Mouse (Mus musculus) kidney, postnatal 10 days (tissue): Measurements from ENCODE around the gene Ubap1.
A peak's percentile ranks its signal among the peaks of the same experiment; 100 is the strongest.

Source experiments
- DNase-seq: peaks from one replicate; pipeline ENCODE4 v3.0.0; 2021; ENCODE audit warnings: mixed read lengths

The Ubap1 gene

GRCm38 (mm10) chr4:41348584-41349198 lies at the start of gene Ubap1:
Gene Ubap1 (plus strand): TSS chr4:41348996.
- peak; percentile 97 for DNase-seq

DNA sequence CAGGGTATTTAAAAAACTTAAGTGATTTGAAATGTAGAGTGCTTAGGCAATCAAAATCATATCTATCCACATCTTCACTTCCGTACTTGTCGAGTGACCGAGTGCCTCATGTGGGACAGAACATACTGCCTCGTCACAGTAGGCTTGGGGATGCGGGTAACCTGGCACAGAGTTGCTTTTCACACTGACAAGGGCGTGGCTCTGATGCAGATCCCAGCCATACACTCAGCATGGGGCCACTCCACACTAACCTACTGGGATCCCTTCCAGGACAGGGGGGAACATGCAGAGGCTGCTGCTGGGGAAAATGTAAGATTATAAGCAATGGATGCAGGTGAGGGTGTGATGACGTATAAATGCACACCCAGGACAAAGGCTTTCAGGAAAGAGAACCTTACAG lies 45.1 kb upstream of the Ubap1 start:
- DNase-seq: no peak

GRCm38 (mm10) chr4:41304302-41304701 lies 44.5 kb upstream of the Ubap1 start:
- DNase-seq: no peak

GRCm38 (mm10) chr4:41307406-41307805 lies 41.4 kb upstream of the Ubap1 start:
- no peak for DNase-seq

DNA sequence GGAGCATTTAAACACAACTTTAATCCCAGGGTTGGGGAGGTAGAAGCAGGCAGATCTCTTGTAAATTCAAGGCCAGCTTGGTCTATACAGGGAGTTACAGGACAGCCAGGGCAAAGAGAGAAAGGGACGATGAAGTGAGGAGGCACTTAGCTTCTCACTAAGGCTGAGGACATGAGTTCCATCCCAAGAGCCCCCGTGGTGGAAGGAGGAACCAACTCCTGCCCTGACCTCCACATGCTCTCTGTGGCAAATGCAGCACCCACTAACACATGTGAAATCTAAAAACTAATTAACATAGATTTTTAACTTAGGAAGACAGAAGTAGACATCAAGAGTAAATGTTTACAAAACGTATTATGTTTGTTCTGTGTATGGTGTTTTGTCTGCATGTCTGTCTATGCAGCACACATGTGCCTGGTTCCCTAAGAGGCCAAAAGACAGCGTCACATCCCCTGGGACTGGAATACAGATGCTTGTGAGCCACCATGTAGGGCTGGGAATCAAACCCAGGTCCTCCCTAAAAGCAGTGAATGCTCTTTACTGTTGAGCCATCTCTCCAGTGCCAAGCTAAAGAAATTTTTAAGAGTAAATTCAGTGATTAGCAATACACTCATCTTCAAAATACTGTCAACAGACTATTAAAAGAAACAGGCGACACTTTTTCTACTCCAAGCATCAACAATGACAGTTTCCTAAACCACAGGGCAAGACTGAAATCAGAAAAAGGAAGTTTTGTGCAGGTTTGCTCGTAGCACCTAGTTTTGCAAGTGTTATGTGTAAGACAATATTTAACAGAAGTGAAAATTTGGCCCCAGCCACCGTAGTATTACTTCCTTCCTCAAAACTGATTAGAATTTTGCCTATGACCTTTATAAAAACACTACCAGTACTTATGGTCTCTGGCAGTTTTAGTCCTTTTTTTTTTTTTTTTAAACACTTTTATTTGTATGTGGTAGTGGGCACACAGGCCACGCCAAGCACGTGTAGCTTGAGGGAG lies 37.9 kb upstream of the Ubap1 start:
- DNase-seq: no peak

GRCm38 (mm10) chr4:41313722-41314121 lies 35.1 kb upstream of the Ubap1 start:
- DNase-seq: peak; percentile 18

- peak; percentile 98 for DNase-seq
Measured at GRCm38 (mm10) chr4:41314141-41315129, 34.4 kb upstream of the Ubap1 start, which contains the start of gene Dcaf12. Gene Dcaf12 (minus strand): TSS chr4:41314889.

- no peak for DNase-seq
Measured at GRCm38 (mm10) chr4:41315173-41315572, 33.6 kb upstream of the Ubap1 start.

DNA sequence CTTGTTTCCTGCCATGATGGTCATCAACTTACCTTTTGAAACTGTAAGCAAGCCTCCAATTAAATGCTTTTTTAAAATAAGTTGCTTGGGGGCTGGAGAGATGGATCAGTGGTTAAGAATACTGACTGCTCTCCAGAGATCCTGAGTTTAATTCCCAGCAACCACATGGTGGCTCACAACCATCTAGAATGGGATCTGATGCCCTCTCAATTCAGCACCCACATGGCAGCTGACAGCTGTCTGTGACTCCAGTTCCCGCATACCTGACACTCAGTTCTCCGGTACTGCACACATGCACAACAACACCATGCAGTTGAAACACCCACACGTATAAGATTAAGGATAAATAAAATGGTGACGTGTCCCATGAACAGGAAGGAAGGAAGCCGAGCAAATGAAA lies 30.5 kb upstream of the Ubap1 start:
- no peak for DNase-seq

DNA sequence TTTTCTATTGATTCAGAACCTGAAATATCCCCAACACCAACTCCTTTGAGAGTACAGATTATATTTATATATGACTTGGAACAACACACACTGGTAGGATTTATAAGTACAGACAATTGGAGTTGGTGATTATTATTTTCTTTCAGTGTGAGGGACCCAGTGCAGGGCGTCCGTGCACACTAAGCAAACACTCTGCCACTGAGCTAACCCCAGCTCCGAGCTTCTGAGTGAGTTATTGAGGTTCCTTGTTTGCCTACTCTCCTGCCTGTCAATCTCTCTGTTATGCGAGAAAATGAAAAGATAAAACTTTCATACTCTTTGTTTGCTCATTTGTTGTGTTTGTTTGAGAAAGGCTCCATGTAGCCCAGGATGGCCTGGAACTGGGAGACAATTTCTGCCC lies 27.8 kb upstream of the Ubap1 start:
- no peak for DNase-seq

GRCm38 (mm10) chr4:41326876-41327275 lies 21.9 kb upstream of the Ubap1 start:
- DNase-seq: no peak

- no peak for DNase-seq
Measured at GRCm38 (mm10) chr4:41329481-41329880, 19.3 kb upstream of the Ubap1 start.

DNA sequence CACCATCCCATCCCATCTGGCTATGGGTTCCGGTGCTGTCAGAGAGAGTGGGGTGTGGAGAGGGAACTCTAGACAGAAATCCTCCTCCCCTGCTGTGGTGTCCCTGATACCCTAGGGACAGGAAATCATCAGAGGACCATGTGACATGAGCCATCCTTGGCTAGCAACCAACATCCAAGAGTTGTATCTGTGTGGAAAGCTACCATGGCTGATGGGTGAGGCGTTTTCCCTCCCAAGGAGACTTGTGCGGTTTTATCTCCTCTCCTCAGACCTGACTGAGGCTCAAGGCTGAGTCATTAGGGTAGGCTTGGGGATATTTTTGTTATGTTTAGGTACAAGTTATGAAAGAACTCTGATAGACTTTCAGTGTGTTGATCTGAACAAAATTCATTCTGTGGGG lies 17.7 kb upstream of the Ubap1 start:
- DNase-seq: no peak

GRCm38 (mm10) chr4:41331698-41332421 lies 16.9 kb upstream of the Ubap1 start:
- DNase-seq: peak; percentile 48

GRCm38 (mm10) chr4:41336546-41336945 lies 12.2 kb upstream of the Ubap1 start:
- DNase-seq: no peak

- DNase-seq: no peak
Measured at GRCm38 (mm10) chr4:41340912-41341550, 7.8 kb upstream of the Ubap1 start.

DNA sequence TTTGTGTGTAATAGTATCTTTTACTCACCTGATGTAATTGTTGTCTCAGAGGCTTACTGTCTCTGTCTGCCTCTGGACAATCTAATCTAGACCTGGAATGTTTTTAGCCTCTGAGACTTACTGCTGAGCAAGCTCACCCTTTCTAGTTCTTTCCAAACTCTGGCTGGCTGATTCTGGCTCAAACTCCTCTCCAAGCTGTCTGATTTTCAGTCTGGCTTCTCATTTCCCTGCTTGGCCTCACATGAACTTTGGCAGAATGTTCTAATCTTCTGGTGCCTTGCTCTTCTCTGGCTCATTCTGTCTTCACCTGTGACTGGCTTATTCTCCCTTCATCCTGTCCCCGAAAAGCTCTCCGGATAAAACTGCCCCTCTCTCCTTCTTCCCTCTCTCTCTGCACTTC lies 2.8 kb upstream of the Ubap1 start:
- DNase-seq: peak; percentile 54

DNA sequence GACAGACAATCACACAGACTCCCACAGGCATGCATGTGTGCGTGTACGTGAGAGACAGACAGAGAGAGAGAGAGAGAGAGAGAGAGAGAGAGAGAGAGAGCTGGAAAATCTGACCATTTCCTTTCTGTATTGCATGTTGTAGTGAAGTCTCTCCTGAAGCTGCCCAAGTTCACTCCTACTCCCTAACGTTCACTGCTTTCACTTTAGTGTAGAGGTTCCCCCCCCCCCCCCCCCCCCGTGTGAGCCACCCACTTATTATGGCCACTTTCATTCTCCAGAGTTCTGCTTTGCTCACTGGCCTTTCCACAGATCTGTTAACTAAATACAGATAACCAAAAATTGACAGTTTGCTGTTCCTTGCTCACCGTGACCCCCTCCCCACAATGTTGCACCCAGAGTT lies 957 bp upstream of the Ubap1 start:
- no peak for DNase-seq

DNA sequence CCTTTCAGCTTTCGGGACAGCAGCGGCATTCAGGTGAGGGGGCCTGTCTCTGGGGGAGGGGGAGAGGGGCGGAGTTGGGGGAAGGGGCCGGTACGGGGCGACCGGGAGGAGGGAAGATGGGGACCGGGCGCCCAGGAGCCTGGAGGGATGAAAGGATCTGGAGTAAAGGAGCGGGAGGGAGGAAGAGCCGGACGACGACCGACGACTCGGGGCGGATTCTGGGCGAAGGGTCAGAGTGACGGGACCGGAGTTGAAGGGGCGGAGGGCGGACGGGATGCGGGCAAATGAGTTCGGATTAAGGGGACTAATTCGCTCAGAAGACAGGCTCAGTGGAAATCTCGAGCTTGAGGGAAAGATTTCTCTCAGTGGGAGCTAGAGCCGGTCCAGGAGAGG lies 399 bp downstream of the Ubap1 start:
- DNase-seq: no peak

DNA sequence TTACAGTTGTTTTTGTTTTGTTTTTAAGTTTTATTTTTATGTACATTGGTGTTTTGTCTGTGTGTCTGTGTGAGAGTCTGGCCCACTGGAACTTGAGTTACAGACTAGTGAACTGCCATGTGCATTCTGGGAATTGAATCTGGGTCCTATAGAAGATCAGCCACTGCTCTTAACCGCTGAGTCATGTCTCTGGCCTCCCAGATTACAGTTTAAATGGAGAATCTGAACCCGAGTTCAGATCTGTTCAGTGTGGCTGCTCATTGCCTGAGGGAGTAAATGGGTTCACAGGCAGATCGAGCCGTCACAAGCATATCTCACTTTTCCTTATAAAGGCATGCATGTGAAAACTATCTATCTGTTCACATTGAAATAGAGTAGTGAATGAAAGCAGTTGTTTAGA lies 4.0 kb downstream of the Ubap1 start:
- DNase-seq: no peak

DNA sequence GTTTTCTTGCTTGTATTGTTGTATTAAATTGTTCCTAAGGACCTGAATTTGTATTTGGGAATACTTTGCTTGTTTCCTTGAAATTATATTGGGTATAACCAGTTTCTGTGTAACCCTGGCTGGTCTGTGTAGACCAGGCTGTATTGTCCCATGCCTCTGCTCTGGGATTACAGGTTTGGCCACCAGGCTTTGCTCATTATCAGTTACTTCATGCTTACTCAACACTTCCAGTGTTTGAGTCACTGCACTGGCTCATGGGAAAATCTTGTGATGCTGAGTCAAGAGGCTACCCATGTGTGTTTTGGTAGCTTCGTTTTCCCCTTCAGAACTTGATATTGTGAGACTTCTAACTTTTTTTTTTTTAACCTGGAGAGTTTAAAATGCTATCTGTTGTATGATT lies 4.5 kb downstream of the Ubap1 start:
- no peak for DNase-seq

DNA sequence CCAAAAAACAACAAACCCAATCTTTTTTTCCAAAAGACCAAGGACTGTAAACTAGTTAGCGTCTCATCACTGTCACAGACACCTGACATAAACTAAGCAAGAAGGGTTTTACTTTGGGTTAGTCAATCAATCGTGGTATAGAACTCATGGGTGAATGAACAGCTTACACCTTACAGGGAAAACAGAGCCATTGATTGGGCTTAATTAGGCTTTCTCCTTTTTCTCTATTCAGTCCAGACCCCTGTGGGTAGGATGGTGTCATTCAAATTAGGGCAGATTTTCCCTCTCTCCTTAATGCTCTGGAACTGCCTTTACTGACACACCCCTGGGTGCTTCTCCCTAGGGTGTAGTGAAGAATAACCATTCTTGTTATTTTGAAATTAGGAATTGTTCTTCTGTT lies 8.4 kb downstream of the Ubap1 start:
- no peak for DNase-seq
